Mouse (Mus musculus) hindbrain, embryonic 11.5 days (tissue): ENCODE results near the gene Fndc10. TPM values are rescaled to one million over a fixed set of nuclear protein-coding genes. Genes with fewer than 3 reads are reported as not detected.
"Not testable (repeated sequence)": the region's sequence is repeated elsewhere in the genome, so short reads cannot be mapped to it uniquely, and the experiment has no call there.

ENCODE experiments used
- ATAC-seq: fragments of 200-750 bp; cut with Nextera tagmentation; 2 replicates; pipeline ENCODE4 v1.8.0; 2017; ENCODE audit warnings: mild to moderate bottlenecking, moderate TSS enrichment, moderate library complexity; ENCODE audit not compliant: low FRiP score
- DNase-seq: peaks from one replicate; pipeline ENCODE4 v3.0.0-alpha.2; 2015; ENCODE audit warnings: low spot score
- H3K27ac ChIP-seq: fragments of 300-500 bp; sonication (generic); 2 replicates; pipeline ENCODE4 v1.5.1; 2014; ENCODE audit warnings: mild to moderate bottlenecking, low read depth, low read length
- H3K27me3 ChIP-seq: fragments of 300-500 bp; sonication (generic); 2 replicates; pipeline ENCODE4 v1.6.1; 2014; ENCODE audit warnings: mild to moderate bottlenecking, low read length, moderate library complexity, mixed read lengths; ENCODE audit not compliant: control insufficient read depth, insufficient read depth
- H3K36me3 ChIP-seq: fragments of 300-500 bp; sonication (generic); 2 replicates; pipeline ENCODE4 v1.6.1; 2014; ENCODE audit warnings: mild to moderate bottlenecking, low read length, moderate library complexity, mixed read lengths; ENCODE audit not compliant: control insufficient read depth, insufficient read depth
- H3K4me1 ChIP-seq: fragments of 300-500 bp; sonication (generic); replicated peaks from 2 replicates; pipeline ENCODE4 v1.6.1; 2014; ENCODE audit warnings: low read length, mixed read lengths; ENCODE audit not compliant: control insufficient read depth, insufficient read depth
- H3K4me2 ChIP-seq: fragments of 300-500 bp; sonication (generic); replicated peaks from 2 replicates; pipeline ENCODE4 v1.6.1; 2014; ENCODE audit warnings: mild to moderate bottlenecking, low read depth, low read length
- H3K4me3 ChIP-seq: fragments of 300-500 bp; sonication (generic); 2 replicates; pipeline ENCODE4 v1.5.1; 2014; ENCODE audit warnings: low read depth, low read length
- H3K9ac ChIP-seq: fragments of 300-500 bp; sonication (generic); 2 replicates; pipeline ENCODE4 v1.6.1; 2014; ENCODE audit warnings: low read depth, low read length
- H3K9me3 ChIP-seq: fragments of 300-500 bp; sonication (generic); 2 replicates; pipeline ENCODE4 v1.6.1; 2016; ENCODE audit warnings: low read length; ENCODE audit not compliant: control insufficient read depth
- WGBS: fragments of 180-500 bp; shearing (Covaris S2); extraction: QIAGEN DNeasy Blood & Tissue Kit; methylation state at CpG from one replicate; pipeline ENCODE4 v1.1.7; 2014; 5-methylcytosine and 5-hydroxymethylcytosine counted together
- polyA plus RNA-seq: library from polyadenylated mRNA; unstranded; fragments of >200 nt; fragmentation: Nextera tagmentation; extraction: Ambion mirVana; gene quantifications from 2 replicates; pipeline ENCODE4 v1.2.1, GENCODE M21; 2014

Gene Fndc10
- polyA plus RNA-seq, 1 experiment from 2014 or later, result 1.6 TPM

DNA sequence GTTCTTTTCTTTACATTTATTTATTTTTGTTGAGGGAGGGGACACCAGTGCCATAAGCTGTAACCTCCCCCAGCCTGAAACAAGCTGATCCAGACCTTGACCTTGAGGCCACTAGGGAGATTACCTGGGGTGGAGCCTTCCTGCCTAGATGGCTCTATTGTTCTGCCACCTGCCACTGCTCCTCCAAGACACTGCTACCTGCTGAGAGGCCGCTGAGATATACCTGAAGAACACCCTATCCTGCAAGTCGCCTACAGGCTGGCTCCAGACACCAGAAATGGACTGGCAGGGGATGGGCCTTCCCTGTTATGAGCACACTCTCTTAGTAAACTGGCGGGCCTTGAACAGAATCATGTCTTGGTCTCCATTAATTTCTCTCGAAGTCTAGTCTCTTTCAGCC is 23.9 kb upstream of the Fndc10 start:
- not testable (repeated sequence) for H3K4me1 ChIP-seq, H3K9me3 ChIP-seq, H3K4me3 ChIP-seq, H3K4me2 ChIP-seq, ATAC-seq, H3K36me3 ChIP-seq, H3K9ac ChIP-seq, H3K27ac ChIP-seq, H3K27me3 ChIP-seq, DNase-seq
- 59% methylated on average over 4 of the region's 4 CpGs for WGBS

DNA sequence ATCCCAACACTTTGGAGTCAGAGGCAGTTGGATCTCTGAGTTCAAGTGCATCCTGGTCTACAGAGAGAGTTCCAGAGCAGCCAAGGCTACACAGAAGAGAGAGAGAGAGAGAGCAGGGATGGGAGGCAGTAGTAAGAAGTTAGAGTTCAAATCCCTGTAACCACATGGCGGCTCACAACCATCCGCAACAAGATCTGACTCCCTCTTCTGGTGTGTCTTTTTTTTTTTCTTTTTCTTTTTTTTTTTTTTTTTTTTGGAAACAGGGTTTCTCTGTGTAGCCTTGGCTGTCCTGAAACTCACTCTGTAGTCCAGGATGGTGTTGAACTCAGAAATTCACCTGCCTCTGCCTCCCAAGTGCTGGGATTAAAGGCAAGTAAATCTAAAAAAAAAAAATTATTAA is 22.1 kb upstream of the Fndc10 start:
- Histone ChIP-seq H3K9ac (no peak overlapping the region), H3K27ac (no peak overlapping the region), H3K9me3 (no peaks in the 10 kb centered on the region), H3K27me3 (no peaks in the 10 kb centered on the region), H3K4me2 (no peak overlapping the region), H3K36me3 (no peaks in the 10 kb centered on the region), H3K4me3 (no peak overlapping the region), H3K4me1 (no peaks in the 10 kb centered on the region; the same call in 1 of the 2 replicates)
- ATAC-seq, result no peak
- 59% methylated on average over 2 of the region's 2 CpGs for WGBS
- DNase-seq, result no peak

DNA sequence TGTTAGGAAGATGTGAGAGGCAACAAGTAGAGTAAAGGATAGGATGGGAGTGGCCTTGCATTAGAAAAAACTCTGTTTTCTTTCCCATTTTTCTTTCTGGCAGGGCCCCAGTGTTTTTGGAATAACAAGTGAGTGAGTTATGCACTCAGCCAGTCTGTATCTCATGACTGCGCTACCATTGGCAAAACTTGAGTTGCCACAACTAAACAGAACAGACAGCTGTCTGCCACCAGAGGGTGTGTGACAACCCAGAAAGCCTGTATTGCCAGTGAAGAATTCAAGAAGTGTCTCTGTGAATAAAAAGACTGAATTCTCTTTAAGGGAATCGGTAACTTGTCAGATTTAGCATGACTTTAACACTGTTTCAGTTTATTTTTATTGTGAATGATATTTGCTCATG is 18.2 kb upstream of the Fndc10 start:
- no peak overlapping the region for H3K9ac ChIP-seq
- no peaks in the 10 kb centered on the region for H3K4me1 ChIP-seq
- DNase-seq (no peak), ATAC-seq (no peak)
- WGBS, result 82% methylated on average over 2 of the region's 2 CpGs
- no peak overlapping the region for H3K27ac ChIP-seq
- H3K4me2 ChIP-seq, result no peak overlapping the region
- no peaks in the 10 kb centered on the region for H3K27me3 ChIP-seq
- no peaks in the 10 kb centered on the region for H3K9me3 ChIP-seq
- no peaks in the 10 kb centered on the region for H3K36me3 ChIP-seq
- no peak overlapping the region for H3K4me3 ChIP-seq

DNA sequence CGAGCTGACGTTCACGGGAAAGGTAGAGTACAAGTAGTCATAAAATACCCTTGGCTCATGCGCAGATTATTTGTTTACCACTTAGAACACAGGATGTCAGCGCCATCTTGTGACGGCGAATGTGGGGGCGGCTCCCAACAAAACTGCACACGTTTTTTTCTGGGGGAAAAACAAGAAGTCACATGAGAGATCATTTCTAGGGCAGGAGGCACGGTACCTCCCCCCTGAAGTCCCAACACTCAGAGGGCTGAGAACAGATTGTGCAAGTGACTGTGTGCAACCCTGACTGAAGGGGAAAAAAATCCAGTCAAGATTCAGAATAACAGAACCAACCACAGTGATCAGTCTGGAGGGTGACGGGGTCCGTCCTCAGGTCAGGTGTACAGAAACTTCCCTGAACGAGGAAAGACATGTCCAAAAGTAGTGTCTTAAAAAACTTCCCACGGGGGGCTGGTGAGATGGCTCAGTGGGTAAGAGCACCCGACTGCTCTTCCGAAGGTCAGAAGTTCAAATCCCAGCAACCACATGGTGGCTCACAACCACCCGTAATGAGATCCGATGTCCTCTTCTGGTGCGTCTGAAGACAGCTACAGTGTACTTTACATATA is 10.4 kb upstream of the Fndc10 start:
- DNase-seq, H3K4me3 ChIP-seq, H3K27ac ChIP-seq, H3K9me3 ChIP-seq, H3K36me3 ChIP-seq, ATAC-seq, H3K27me3 ChIP-seq, H3K4me2 ChIP-seq, H3K4me1 ChIP-seq, H3K9ac ChIP-seq: not testable (repeated sequence)
- WGBS, result 92% methylated on average over 15 of the region's 19 CpGs

DNA sequence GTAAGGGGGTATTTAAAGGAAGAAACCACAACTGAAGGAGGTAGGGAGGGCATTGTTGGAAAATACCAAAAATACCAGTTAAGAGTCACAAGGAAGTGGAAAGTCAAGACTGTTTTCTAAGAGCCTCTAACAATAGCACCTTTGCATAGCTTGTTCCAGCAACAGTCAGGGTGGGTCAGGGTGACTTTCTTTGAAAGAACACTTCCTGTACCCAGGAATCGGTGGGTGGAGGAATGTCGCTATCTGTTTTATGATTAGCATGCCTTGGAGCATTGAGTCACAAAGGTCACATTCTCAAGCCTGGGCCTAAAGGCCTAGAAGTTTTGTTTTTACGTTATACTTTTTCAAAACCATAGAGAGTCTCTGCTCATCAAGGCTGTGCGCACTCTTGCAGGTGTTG is 6.4 kb upstream of the Fndc10 start:
- H3K27ac ChIP-seq, DNase-seq, H3K4me2 ChIP-seq, H3K9ac ChIP-seq, H3K4me1 ChIP-seq, H3K9me3 ChIP-seq, H3K36me3 ChIP-seq, ATAC-seq, H3K27me3 ChIP-seq, H3K4me3 ChIP-seq: not testable (repeated sequence)
- WGBS, result 84% methylated on average over 4 of the region's 4 CpGs

DNA sequence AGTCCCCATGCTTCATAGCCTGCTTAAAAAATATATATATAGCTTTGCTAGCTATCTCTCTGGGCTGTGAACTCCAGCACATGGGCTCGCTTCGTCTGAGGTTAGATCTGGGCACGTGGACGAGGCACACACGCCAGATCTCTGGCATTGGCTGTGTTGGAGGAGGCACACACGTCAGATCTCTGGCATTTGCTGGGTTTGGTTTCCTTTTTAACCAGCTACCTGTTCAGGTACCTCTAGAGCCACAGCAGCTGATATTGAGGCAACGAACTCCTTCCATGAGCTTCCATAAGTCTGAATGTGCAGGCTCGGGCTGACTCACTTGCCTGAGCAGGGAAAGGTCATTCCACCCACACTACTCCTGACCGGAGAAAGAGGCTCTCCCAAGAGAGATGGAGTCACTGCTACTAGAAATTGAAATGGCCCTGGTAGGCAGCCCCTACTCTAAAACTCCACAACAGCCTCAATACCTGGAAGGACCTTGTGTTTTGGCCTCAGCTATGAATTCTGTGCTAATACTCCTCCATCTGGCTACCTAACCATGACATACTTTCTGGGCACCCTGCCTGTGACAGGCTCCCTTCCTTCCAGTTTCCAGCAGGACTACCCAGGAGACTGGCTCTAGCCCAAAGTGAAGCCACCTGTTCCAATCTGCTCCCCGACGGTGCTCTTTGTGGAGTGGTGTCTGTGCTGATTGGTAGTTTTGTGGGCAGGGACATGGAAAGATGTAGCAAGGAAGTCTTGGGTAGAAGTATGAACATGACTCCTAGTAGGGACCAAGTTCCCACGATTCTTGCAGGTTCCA is 3.4 kb upstream of the Fndc10 start:
- no peaks in the 10 kb centered on the region for H3K9me3 ChIP-seq
- no peak overlapping the region for H3K27ac ChIP-seq
- H3K27me3 ChIP-seq, result peaks cover 10% of the 10 kb centered on the region
- H3K36me3 ChIP-seq, result no peaks in the 10 kb centered on the region
- WGBS, result 81% methylated on average over 12 of the region's 12 CpGs
- H3K4me2 ChIP-seq, result no peak overlapping the region
- DNase-seq, result no peak
- no peaks in the 10 kb centered on the region; the same call in 1 of the 2 replicates for H3K4me1 ChIP-seq
- no peak overlapping the region for H3K4me3 ChIP-seq
- no peak overlapping the region for H3K9ac ChIP-seq
- ATAC-seq, result no peak

DNA sequence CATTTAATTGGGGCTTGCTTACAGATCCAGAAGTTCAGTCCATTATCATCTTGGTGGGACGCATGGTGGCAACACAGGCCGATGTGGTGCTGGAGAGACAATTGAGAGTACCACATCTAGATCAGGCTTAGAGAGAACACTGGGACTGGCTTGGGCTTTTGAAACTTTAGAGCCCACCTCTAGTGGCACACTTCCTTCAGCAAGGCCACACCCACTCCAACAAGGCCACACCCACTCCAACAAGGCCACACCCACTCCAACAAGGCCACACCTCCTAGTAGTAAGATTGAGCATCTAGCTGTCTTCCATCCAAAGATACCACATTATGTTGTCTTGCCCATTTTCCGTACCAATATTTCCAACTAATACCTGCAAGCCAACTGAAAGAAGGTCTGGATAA is 1.7 kb upstream of the Fndc10 start:
- no peak for ATAC-seq
- Histone ChIP-seq H3K27me3 (peaks cover 12% of the 10 kb centered on the region), H3K4me1 (no peaks in the 10 kb centered on the region; the same call in 1 of the 2 replicates), H3K27ac (no peak overlapping the region), H3K9me3 (no peaks in the 10 kb centered on the region), H3K9ac (no peak overlapping the region), H3K4me3 (no peak overlapping the region), H3K36me3 (no peaks in the 10 kb centered on the region), H3K4me2 (no peak overlapping the region)
- WGBS, result 95% methylated on average over 3 of the region's 3 CpGs
- no peak for DNase-seq

DNA sequence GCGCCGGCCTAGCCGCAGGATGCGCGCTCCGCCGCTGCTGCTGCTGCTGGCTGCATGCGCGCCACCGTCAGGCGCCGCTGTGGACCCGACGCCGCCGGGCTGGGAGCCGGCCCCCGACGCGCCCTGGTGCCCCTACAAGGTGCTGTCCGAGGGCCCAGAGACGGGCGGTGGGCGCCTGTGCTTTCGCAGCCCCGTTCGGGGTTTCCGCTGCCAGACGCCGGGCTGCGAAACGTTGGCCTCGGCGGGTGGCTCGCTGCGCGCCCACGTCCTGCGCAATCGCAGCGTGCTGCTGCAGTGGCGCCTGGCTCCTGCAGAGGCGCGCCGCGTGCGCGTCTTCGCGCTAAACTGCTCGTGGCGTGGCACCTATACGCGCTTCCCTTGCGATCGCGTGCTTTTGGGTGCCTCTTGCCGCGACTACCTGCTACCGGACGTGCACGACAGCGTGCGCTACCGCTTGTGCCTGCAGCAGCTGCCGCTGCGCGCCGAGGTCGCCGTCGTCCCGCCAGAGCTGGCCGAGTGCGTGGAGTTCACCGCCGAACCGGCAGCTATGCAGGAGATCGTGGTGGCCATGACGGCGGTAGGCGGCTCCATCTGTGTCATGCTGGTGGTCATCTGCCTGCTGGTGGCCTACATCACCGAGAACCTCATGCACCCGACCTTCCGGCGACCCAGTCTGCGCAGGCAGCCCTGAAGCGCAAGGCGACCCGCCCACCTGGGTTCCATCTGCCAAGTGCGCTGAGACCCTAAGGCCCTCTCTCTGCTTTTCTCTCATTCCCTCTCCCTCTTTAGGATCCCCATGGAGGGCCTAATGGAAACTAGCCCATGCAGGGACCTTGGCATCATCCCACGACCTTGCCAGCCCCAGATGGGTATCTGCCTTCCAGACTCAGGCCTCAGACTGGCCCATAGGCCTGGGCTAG is 600 bp downstream of the Fndc10 start:
- Histone ChIP-seq H3K9ac (peak overlapping the region; percentile 80), H3K4me3 (peak overlapping the region; percentile 67), H3K9me3 (no peaks in the 10 kb centered on the region), H3K27me3 (peaks cover 12% of the 10 kb centered on the region), H3K4me2 (peak overlapping the region; percentile 93), H3K4me1 (no peaks in the 10 kb centered on the region; the same call in 1 of the 2 replicates), H3K27ac (peak overlapping the region; percentile 69; the same call in 1 of the 2 replicates), H3K36me3 (no peaks in the 10 kb centered on the region)
- ATAC-seq, result peak; percentile 69; the same call in 1 of the 2 replicates
- 1% methylated on average over 78 of the region's 92 CpGs for WGBS
- DNase-seq, result peak; percentile 76
